Mouse (Mus musculus) stomach, postnatal 0 days (tissue): ENCODE measurements at regions not wholly inside any gene's neighbourhood (a gene's known extent, or its start where the extent isn't known, plus 50 kb on each side); places are given as distances from the start of the nearest gene placed in this dataset.

Experiments used
- CTCF ChIP-seq: IDR thresholded peaks from 2 replicates; pipeline ENCODE4 v1.5.1; 2016; ENCODE audit warnings: antibody characterized with exemption, low read depth, mild to moderate bottlenecking, moderate library complexity
- EP300 ChIP-seq: optimal IDR thresholded peaks from 2 replicates; pipeline ENCODE3; 2016; ENCODE audit warnings: antibody characterized with exemption

DNA sequence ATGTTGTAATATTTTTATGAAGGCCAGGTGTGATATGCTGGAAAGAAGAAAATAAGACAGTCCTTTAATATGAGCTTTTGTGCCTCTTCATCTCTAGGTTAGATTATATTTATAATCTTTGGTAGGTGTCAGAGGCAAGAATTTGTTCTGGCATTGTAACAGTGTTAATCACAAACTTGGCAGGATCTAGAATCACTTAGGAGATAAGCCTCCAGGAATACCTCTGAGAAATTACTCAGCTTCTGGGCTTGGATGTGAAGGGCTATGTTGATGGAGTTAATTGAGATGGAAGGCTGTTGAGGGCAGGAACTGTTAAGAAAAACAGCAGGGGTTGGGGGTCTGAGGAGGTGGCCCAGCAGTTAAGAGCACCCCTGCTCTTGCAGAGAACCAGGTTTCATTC, 394.0 kb upstream of the Camk1g start:
- TF ChIP-seq EP300 (no peak), CTCF (no peak)
